Mouse (Mus musculus): ENCODE data around the gene Coq10b.
A peak's percentile ranks its signal among the peaks of the same experiment; 100 is the strongest.
"Not testable (repeated sequence)": the region's sequence is repeated elsewhere in the genome, so short reads cannot be mapped to it uniquely, and the experiment has no call there.

The Coq10b gene

GRCm38 (mm10) chr1:55052355-55052953 lies at the start of gene Coq10b:
Coq10b (plus strand) TSS chr1:55052770.
- peak; percentile 99 for DNase-seq

DNA sequence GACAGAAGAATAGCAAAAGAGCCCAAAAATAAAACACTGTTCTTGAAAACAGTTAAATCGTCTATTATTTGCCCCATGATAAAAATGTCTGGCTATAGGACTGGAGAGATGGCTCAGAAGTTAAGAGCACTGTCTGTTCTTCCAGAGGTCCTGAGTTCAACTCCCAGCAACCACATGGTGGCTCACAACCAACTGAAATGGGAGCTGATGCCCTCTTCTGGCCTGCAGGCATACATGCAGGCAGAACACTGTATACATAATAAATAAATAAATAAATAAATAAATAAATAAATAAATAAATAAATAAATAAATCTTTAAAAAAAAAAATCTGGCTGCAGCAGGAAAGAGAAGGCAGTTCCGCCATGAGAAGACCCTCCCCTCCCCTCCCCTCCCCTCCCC lies 44.3 kb upstream of the Coq10b start:
- DNase-seq: not testable (repeated sequence)

GRCm38 (mm10) chr1:55012513-55012912 lies 40.1 kb upstream of the Coq10b start:
- DNase-seq: no peak

- no peak for DNase-seq
Measured at GRCm38 (mm10) chr1:55021907-55022306, 30.7 kb upstream of the Coq10b start.

- DNase-seq: no peak
Measured at GRCm38 (mm10) chr1:55025656-55026430, 26.7 kb upstream of the Coq10b start.

DNA sequence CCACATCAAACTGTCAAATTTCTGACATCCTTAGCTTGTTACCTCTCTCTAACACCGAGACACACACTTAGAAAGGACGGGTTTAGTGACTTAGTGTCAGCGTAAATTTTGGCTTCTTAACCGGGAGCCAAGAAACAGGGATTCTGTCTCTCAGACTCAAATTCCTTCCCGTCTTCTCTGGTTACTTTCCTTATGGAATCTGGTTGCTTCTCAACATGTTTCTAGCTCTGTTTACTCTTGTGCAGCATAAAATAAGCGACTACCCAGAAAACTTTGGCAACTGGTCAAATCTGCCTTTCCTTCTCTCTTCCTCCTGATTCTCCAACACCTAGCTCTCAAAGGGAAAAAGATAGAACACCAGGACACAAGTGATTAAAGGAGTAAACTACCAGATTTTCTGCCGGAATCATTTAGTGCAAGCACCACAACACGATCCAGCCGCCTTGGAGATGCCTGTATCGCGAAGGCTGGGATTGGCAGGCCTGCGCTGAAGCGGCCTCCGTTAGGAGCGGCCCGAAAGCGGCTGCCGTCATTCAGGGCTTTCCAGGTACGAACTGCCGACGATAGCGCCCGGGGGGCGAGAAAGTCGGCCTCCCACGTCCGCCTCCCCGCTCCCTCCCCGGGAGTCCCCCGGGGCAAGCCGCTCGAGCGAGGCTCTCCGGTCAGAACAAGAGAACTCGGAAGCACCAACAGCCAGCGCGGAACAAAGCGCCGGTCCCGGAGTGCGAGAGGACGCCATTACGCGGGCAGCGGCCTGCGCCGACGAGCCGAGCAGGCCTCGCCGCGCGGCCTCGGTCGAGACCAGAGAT lies 25.9 kb upstream of the Coq10b start:
- DNase-seq: no peak

- DNase-seq: peak; percentile 96
Measured at GRCm38 (mm10) chr1:55027253-55027801, 25.2 kb upstream of the Coq10b start, which contains the start of gene Sf3b1. Sf3b1 (minus strand) TSS chr1:55027481.

- DNase-seq: no peak
Measured at GRCm38 (mm10) chr1:55027966-55028365, 24.6 kb upstream of the Coq10b start.

DNA sequence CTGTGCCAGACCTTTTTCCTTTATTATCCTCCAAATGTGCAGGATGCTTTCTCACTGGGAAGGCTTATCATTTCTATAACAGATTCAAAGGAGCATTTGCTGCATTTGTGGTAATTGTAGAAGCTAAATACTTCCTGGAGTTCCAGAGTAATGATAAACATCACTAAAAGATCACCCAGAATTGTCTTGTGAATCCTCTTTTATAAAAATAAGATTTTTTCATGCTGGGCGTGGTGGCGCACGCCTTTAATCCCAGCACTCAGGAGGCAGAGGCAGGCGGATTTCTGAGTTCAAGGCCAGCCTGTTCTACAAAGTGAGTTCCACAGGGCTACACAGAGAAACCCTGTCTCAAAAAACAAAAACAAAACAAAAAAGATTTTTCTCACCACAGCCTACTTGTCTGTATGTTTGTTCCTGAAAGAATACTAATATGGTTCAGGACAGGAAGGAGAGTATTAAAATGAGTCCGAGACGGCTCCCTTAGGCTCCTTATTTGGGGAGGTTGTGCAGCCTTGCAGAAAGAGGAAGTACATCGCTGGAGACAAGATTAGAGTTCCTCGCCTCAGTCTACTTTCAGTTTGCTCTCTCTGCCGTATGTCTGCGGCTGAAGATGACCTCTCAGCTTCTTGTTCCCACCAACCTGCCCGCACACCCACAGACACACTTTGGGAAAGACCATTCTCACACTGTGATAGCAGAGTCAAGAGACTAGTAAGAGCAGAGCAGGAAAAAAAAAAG lies 23.9 kb upstream of the Coq10b start:
- DNase-seq: peak; percentile 23

- DNase-seq: no peak
Measured at GRCm38 (mm10) chr1:55029446-55029845, 23.1 kb upstream of the Coq10b start.

GRCm38 (mm10) chr1:55031026-55031779 lies 21.4 kb upstream of the Coq10b start:
- no peak for DNase-seq

DNA sequence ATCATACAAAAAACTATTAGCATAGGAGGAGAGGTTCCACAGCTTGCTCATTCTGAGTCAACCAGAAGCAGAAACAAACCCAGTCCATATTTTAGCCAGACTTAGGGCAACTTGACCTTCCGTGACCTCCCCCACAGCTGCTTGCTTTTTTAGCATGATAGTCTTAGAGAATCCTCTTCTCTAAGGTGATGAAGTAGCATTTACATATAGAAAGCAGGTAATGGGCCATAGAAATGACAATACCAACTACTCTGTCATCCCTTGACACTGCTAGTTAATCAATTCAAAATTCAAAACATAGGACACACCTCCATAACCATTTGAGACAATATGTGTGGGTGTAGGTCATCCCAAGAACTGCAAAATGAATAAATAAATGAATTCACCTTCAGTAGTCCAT lies 12.6 kb upstream of the Coq10b start:
- DNase-seq: no peak

GRCm38 (mm10) chr1:55041691-55042090 lies 10.9 kb upstream of the Coq10b start:
- DNase-seq: no peak

DNA sequence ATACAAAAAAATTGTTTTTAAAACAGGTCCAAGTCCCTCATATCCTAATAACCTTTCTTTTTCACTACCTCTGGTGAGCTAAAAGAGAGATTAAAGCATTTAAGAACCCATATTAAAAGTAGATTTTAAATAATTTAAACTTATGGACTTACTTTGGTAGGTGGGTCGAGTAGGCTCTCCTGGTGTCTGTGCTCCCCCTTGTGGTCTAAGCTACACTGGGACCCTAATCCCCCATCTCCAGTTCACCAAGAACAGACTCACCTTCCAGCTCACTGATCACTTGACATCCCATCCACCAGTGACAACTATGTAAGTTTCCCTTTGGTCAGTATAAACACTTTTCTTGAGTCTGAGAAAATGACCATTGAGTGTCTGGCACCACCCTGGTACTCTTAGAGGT lies 10.3 kb upstream of the Coq10b start:
- no peak for DNase-seq

- DNase-seq: no peak
Measured at GRCm38 (mm10) chr1:55043164-55043563, 9.4 kb upstream of the Coq10b start.

GRCm38 (mm10) chr1:55048841-55049587 lies 3.6 kb upstream of the Coq10b start:
- DNase-seq: no peak

- no peak for DNase-seq
Measured at GRCm38 (mm10) chr1:55051671-55052070, 899 bp upstream of the Coq10b start.

GRCm38 (mm10) chr1:55053005-55053404 lies 435 bp downstream of the Coq10b start:
- DNase-seq: peak; percentile 84

DNA sequence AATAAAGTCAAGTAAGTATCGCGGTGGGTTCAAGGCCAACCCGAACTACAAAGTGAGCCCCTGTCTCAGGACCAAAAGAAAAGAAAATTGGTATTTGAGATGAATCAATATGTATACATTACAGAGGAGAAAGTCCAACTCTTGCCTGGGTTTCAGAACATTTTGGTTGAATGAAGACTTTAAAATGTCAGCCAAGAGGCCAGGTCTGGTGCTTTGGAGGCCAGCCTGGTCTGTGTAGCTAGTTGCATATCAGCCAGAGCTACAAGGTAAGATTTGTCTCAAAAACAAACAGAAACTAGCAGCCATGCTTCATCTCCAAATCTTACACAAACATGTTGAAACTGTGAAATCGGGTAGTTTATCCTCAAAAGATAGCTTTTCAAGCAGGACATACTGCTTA lies 1.0 kb downstream of the Coq10b start:
- no peak for DNase-seq

DNA sequence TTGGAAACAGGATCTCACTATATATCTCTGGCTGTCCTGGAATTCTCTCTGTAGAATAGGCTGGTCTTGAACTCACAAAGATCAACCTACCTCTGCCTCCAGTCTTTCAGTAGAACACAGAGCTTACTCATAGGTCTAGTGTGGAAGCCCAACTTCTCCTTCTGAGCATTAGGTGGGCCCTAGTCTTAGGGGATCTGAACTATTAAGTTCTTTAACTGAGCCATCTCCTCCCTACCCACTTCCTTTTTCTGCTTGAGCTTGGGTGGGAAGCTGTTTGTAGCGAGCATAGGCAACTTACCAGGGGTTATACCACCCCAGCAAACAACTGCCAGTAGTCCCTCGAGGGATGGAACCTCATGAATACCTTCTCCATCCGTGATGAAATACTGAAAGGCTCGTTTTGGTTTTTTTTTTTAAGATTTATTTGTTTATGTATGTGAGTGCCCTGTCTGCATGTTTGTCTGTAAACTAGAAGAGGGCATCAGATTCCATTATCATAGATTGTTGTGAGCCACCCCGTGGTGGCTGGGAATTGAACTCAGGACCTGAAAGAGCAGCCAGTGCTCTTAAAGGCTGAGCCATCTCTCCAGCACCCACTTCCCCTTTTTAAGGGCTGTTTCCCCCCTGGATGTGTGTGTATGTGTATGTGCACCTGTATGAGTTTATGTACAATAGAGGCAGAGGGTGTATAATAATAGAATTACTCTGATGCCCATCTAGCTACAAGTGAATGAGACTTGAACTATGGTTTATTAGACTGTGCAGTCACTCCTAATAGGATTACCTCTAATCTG lies 2.9 kb downstream of the Coq10b start:
- DNase-seq: no peak
